Mouse (Mus musculus): ENCODE measurements around the gene Cmbl.

- TF ChIP-seq CTCF (IDR thresholded peaks at IDR 0.05; ENCODE audit: control insufficient read depth, insufficient read depth, insufficient read length) (no peak), MYOG (IDR thresholded peaks at IDR 0.05; ENCODE audit: control insufficient read depth, extremely low read depth, insufficient read length) (no peak), MAX (IDR thresholded peaks at IDR 0.05) (no peak), CEBPB (IDR thresholded peaks at IDR 0.05; ENCODE audit: low read depth) (no peak), USF1 (IDR thresholded peaks at IDR 0.05; ENCODE audit: low read depth) (no peak), MYOD1 (IDR thresholded peaks at IDR 0.05; ENCODE audit: control insufficient read depth, insufficient read length, low read depth) (no peak), FOSL1 (IDR thresholded peaks at IDR 0.05; ENCODE audit: insufficient read depth, low read length, poor library complexity, severe bottlenecking) (no peak)
Observed at GRCm38 (mm10) chr15:31563577-31564546, 1.3 kb upstream of the Cmbl start.

Measured in C2C12 (cell line).